Comparison of ENCODE assay signal across 9 mouse cellular contexts in genomic region chr4:137447363-137448196, GRCm38 (mm10). TPM values are rescaled to one million over a fixed set of nuclear protein-coding genes. Genes with fewer than 3 reads are reported as not detected.
A peak's percentile ranks its signal among the peaks of the same experiment; 100 is the strongest.
DNase-seq lines count a peak whose midpoint lies in the region; ATAC-seq lines count a peak whose summit lies in the region.
"Had no signal": no experiment of that assay in that cellular context is flagged by ENCODE, and none has a peak within 500 bp of the region (broad histone marks: within the 10 kb centered on the region; RNA-seq: fewer than 3 reads in every experiment).

No protein-coding gene starts in this region.

- DNase-seq in forebrain, embryonic 10.5 days (ENCODE audit: extremely low spot score, low spot score) = no peak
- peak; percentile 33 for DNase-seq in urinary bladder, postnatal 14 days (ENCODE audit: low spot score)
- no peak for DNase-seq in urinary bladder, postnatal 36 days (ENCODE audit: low spot score in 2 of 2)
- DNase-seq in kidney, postnatal 36 days = peak; percentile 35 to 37
- no peak for DNase-seq in spleen, postnatal 4 days (ENCODE audit: low spot score in 2 of 2)
- no peak for DNase-seq in spleen, postnatal 36 days (ENCODE audit: low spot score in 2 of 2)
- no peak for DNase-seq in cerebellum, adult 8-10 months

- peak overlapping the region; percentile 43 for H3K27ac ChIP-seq in forebrain, embryonic 15.5 days (replicated peaks)
- H3K27ac ChIP-seq in forebrain, embryonic 10.5 days = no peak overlapping the region

- no peak overlapping the region for H3K4me3 ChIP-seq in forebrain, embryonic 15.5 days
- H3K4me3 ChIP-seq in forebrain, embryonic 10.5 days = no peak overlapping the region

- 80% methylated on average over 7 of the region's 7 CpGs for WGBS in forebrain, embryonic 15.5 days
- WGBS in forebrain, embryonic 10.5 days = 78% methylated on average over 7 of the region's 7 CpGs

- H3K4me1 ChIP-seq in forebrain, embryonic 15.5 days = peaks cover 10% of the 10 kb centered on the region
- H3K4me1 ChIP-seq in forebrain, embryonic 10.5 days = peaks cover 15% of the 10 kb centered on the region

- 0 out of 2 replicates have a peak overlapping the region, but pooled peaks have one; percentile 13 for H3K9ac ChIP-seq in forebrain, embryonic 15.5 days (replicated peaks)

- no peaks in the 10 kb centered on the region for H3K9me3 ChIP-seq in forebrain, embryonic 15.5 days
- no peaks in the 10 kb centered on the region for H3K9me3 ChIP-seq in forebrain, embryonic 10.5 days

- no peak for ATAC-seq in forebrain, embryonic 15.5 days (replicated peaks)

- H3K4me2 ChIP-seq in forebrain, embryonic 15.5 days (replicated peaks) = no peak overlapping the region

- H3K27me3 ChIP-seq in forebrain, embryonic 15.5 days = no peaks in the 10 kb centered on the region
- no peaks in the 10 kb centered on the region for H3K27me3 ChIP-seq in forebrain, embryonic 10.5 days (ENCODE audit: poor library complexity, severe bottlenecking)

- H3K36me3 ChIP-seq in forebrain, embryonic 15.5 days = no peaks in the 10 kb centered on the region
- H3K36me3 ChIP-seq in forebrain, embryonic 10.5 days (replicated peaks) = no peaks in the 10 kb centered on the region

RNA-seq across cellular contexts. Expression of gene 1700013G24Rik, which starts 5.5 kb away (rescaled TPM):
- polyA plus RNA-seq in forebrain, embryonic 15.5 days (2015; fragmentation: Nextera tagmentation; extraction: Ambion mirVana) = not detected in 2 replicates
- not detected in 2 replicates for polyA plus RNA-seq in forebrain, embryonic 10.5 days (2016; fragmentation: Nextera tagmentation; extraction: Ambion mirVana)
- polyA plus RNA-seq: hindbrain, embryonic 11.5 days had no signal

RNA-seq across cellular contexts. Expression of gene Cela3b, which starts 17.2 kb away (rescaled TPM):
- polyA plus RNA-seq in forebrain, embryonic 15.5 days (2015; fragmentation: Nextera tagmentation; extraction: Ambion mirVana) = not detected in 2 replicates
- not detected in 2 replicates for polyA plus RNA-seq in forebrain, embryonic 10.5 days (2016; fragmentation: Nextera tagmentation; extraction: Ambion mirVana)
- polyA plus RNA-seq: hindbrain, embryonic 11.5 days had no signal

RNA-seq across cellular contexts. Expression of gene Hspg2, which starts 21.0 kb away (rescaled TPM):
- polyA plus RNA-seq in forebrain, embryonic 15.5 days (2015; fragmentation: Nextera tagmentation; extraction: Ambion mirVana) = 3.7 and 4.2 TPM in 2 replicates
- polyA plus RNA-seq in forebrain, embryonic 10.5 days (2016; fragmentation: Nextera tagmentation; extraction: Ambion mirVana) = 15.6 and 17.9 TPM in 2 replicates

RNA-seq across cellular contexts. Expression of gene Cela3a, which starts 38.0 kb away (rescaled TPM):
- polyA plus RNA-seq in forebrain, embryonic 15.5 days (2015; fragmentation: Nextera tagmentation; extraction: Ambion mirVana) = not detected in 2 replicates
- polyA plus RNA-seq in forebrain, embryonic 10.5 days (2016; fragmentation: Nextera tagmentation; extraction: Ambion mirVana) = not detected in 2 replicates
- polyA plus RNA-seq: hindbrain, embryonic 11.5 days had no signal

Comparison
In these comparisons a context has a peak if more than half of its experiments do, and no peak if none do; other contexts are left out.
1. DNase-seq: peak in urinary bladder, postnatal 14 days (single experiment) and kidney, postnatal 36 days (2 of 2); none in forebrain, embryonic 10.5 days (single experiment), urinary bladder, postnatal 36 days (0 of 2), spleen, postnatal 4 days (0 of 2), spleen, postnatal 36 days (0 of 2) and cerebellum, adult 8-10 months (single experiment).